ENCODE assay signal across 12 mouse cellular contexts in the genomic region with DNA sequence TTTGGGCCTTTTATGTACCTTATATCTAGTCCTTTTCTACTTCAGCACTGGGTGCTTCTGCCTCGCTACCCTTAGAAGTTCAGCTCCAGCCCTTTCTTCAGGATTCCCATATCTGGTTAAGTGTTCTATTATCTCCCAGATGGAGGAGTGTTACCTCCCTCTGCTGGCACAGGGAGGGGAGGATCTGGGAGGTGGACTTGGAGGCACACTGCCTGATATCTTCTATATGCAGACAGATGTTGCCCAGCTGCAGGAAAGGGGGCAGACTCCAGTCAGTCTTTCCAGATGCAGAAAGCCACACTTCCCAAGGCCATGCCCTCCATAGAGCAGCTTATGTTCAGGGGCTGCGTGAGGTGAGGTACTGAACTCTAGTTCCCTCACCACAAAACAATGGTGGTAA.
DNase-seq lines count a peak whose midpoint lies in the region; ATAC-seq and TF ChIP-seq lines count a peak whose summit lies in the region.
"Had no signal": no experiment of that assay in that cellular context is flagged by ENCODE, and none has a peak within 500 bp of the region (broad histone marks: within the 10 kb centered on the region; RNA-seq: fewer than 3 reads in every experiment).

No protein-coding gene starts in this region.

- no peaks in the 10 kb centered on the region for H3K27me3 ChIP-seq in heart, postnatal 0 days (ENCODE audit: control insufficient read depth, insufficient read depth, low read length)
- H3K27me3 ChIP-seq in midbrain, embryonic 16.5 days (ENCODE audit: control insufficient read depth, insufficient read depth, low read depth, low read length), result no peaks in the 10 kb centered on the region
- H3K27me3 ChIP-seq: heart, embryonic 15.5 days; neural tube, embryonic 13.5 days had no signal

- H3K27ac ChIP-seq in heart, postnatal 0 days (ENCODE audit: low read depth), result no peak overlapping the region
- no peak overlapping the region for H3K27ac ChIP-seq in midbrain, embryonic 16.5 days (ENCODE audit: low read length)
- H3K27ac ChIP-seq: heart, embryonic 15.5 days; neural tube, embryonic 13.5 days had no signal

- no peak overlapping the region for H3K9ac ChIP-seq in heart, postnatal 0 days (replicated peaks; ENCODE audit: low read depth, low read length)
- H3K9ac ChIP-seq in midbrain, embryonic 16.5 days (ENCODE audit: low read depth, low read length), result no peak overlapping the region
- H3K9ac ChIP-seq: heart, embryonic 15.5 days; neural tube, embryonic 13.5 days had no signal

- no peak for TF ChIP-seq EP300 in heart, postnatal 0 days (IDR thresholded peaks at IDR 0.05; ENCODE audit: low read depth)

- no peak for DNase-seq in heart, postnatal 0 days (ENCODE audit: low spot score)
- DNase-seq in heart, adult 8-10 months (ENCODE audit: low spot score), result no peak
- DNase-seq in lung, adult 2 months, result no peak
- no peak for DNase-seq in lung, adult 18-20 months
- peak; percentile 31 for DNase-seq in embryo, embryonic 11 days
- peak; percentile 21 for DNase-seq in lung, postnatal 14 days
- DNase-seq: cerebellum, postnatal 25 days; thymus, postnatal 36 days had no signal

- peak; percentile 38 for TF ChIP-seq CTCF in heart, postnatal 0 days (IDR thresholded peaks at IDR 0.05; ENCODE audit: low read depth)
- TF ChIP-seq CTCF in lung, adult 2 months (IDR thresholded peaks at IDR 0.05; ENCODE audit: insufficient read depth, low read length), result peak; percentile 61; the same call in 1 of the 2 replicates

- 52% methylated on average over 2 of the region's 2 CpGs for WGBS in heart, postnatal 0 days
- 67% methylated on average over 2 of the region's 2 CpGs for WGBS in lung, adult 2 months
- 81% methylated on average over 2 of the region's 2 CpGs for WGBS in midbrain, embryonic 16.5 days

- no peak for ATAC-seq in heart, postnatal 0 days (ENCODE audit: insufficient read depth, low read depth)
- ATAC-seq in midbrain, embryonic 16.5 days, result no peak
- ATAC-seq: forebrain, embryonic 16.5 days had no signal

- no peak overlapping the region for H3K4me2 ChIP-seq in heart, postnatal 0 days (ENCODE audit: low read depth, low read length)
- no peak overlapping the region for H3K4me2 ChIP-seq in midbrain, embryonic 16.5 days (ENCODE audit: low read length)
- H3K4me2 ChIP-seq: heart, embryonic 15.5 days; neural tube, embryonic 13.5 days had no signal

- H3K4me1 ChIP-seq in heart, postnatal 0 days (ENCODE audit: control insufficient read depth, insufficient read depth), result 0 out of 2 replicates have a peak, but pooled peaks cover 3% of the 10 kb centered on the region
- no peaks in the 10 kb centered on the region; the same call in 1 of the 2 replicates for H3K4me1 ChIP-seq in lung, adult 2 months (ENCODE audit: control insufficient read depth, insufficient read depth, low read length)
- H3K4me1 ChIP-seq in midbrain, embryonic 16.5 days (ENCODE audit: control insufficient read depth, insufficient read depth, low read length), result no peaks in the 10 kb centered on the region

- TF ChIP-seq POLR2A in lung, adult 2 months (IDR thresholded peaks at IDR 0.05; ENCODE audit: borderline replicate concordance, extremely low read depth, low read depth, low read length), result no peak

- no peaks in the 10 kb centered on the region for H3K36me3 ChIP-seq in heart, postnatal 0 days (replicated peaks; ENCODE audit: control insufficient read depth, insufficient read depth, low read length)
- H3K36me3 ChIP-seq in midbrain, embryonic 16.5 days (ENCODE audit: control insufficient read depth, insufficient read depth, low read length), result no peaks in the 10 kb centered on the region
- H3K36me3 ChIP-seq: heart, embryonic 15.5 days; neural tube, embryonic 13.5 days had no signal

- no peaks in the 10 kb centered on the region for H3K9me3 ChIP-seq in heart, postnatal 0 days (replicated peaks; ENCODE audit: control insufficient read depth, low read length)
- no peaks in the 10 kb centered on the region for H3K9me3 ChIP-seq in midbrain, embryonic 16.5 days (replicated peaks; ENCODE audit: control insufficient read depth, low read length, poor library complexity, severe bottlenecking)
- H3K9me3 ChIP-seq: heart, embryonic 15.5 days; neural tube, embryonic 13.5 days had no signal

- no peak overlapping the region for H3K4me3 ChIP-seq in heart, postnatal 0 days (ENCODE audit: low read depth, low read length)
- no peak overlapping the region for H3K4me3 ChIP-seq in lung, adult 2 months (replicated peaks; ENCODE audit: extremely low read depth, low read depth, low read length)
- no peak overlapping the region for H3K4me3 ChIP-seq in midbrain, embryonic 16.5 days (ENCODE audit: low read depth, low read length)
- H3K4me3 ChIP-seq: heart, embryonic 15.5 days; neural tube, embryonic 13.5 days had no signal

Comparison
In these comparisons a context has a peak if more than half of its experiments do, and no peak if none do; other contexts are left out.
1. DNase-seq: peak in embryo, embryonic 11 days (single experiment) and lung, postnatal 14 days (single experiment); none in heart, postnatal 0 days (single experiment), heart, adult 8-10 months (single experiment), lung, adult 2 months (single experiment) and lung, adult 18-20 months (0 of 2).